Mouse (Mus musculus) thymus, adult 2 months (tissue): ENCODE measurements around the gene Usp5.

Experiments used
- CTCF ChIP-seq: fragments of 200-500 bp; IDR thresholded peaks from 2 replicates; pipeline ENCODE4 v1.5.1; 2012; ENCODE audit warnings: mild to moderate bottlenecking, control low read depth, low read length, moderate library complexity, borderline replicate concordance; ENCODE audit not compliant: control insufficient read depth, poor library complexity, insufficient read depth; ENCODE audit errors: extremely low read depth
- POLR2A ChIP-seq: fragments of 200-500 bp; IDR thresholded peaks from 2 replicates; pipeline ENCODE4 v1.6.1; 2012; ENCODE audit warnings: mild to moderate bottlenecking, low read length, control low read depth, moderate library complexity; ENCODE audit not compliant: control insufficient read depth, poor library complexity, insufficient read depth; ENCODE audit errors: extremely low read depth

DNA sequence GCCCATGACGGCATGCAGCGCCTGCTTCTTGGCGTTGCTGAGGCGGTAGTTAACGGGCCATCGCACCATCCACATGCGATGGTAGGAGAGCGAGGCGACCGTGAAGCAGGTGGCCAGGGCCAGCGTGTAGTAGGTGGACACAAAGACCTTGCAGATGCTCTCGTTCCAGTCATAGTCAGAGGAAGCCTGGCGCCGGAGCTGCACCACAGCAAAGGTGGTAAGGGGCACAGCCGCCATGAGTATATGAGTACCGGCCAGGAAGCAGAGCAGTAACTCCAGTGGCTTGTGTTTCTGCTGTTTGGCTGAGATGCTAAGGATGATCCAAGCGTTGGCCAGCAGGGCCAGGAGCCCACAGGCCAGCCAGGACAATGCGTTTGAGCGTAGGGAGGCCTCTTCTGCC lies 32.0 kb upstream of the Usp5 start:
- TF ChIP-seq POLR2A: no peak
- TF ChIP-seq CTCF: no peak
